Mouse (Mus musculus) brain, embryonic 14.5 days (tissue): ENCODE results near the gene 4933427I04Rik. TPM values are rescaled to one million over a fixed set of nuclear protein-coding genes. Genes with fewer than 3 reads are reported as not detected.

Experiments
- DNase-seq: peaks from one replicate; pipeline ENCODE4 v3.0.0-alpha.2; 2011; ENCODE audit warnings: low read depth
- CTCF ChIP-seq: fragments of 200-500 bp; IDR thresholded peaks from 2 replicates; pipeline ENCODE4 v1.5.1; 2012; ENCODE audit warnings: inconsistent platforms, mild to moderate bottlenecking, moderate library complexity, borderline replicate concordance; ENCODE audit not compliant: insufficient read depth, insufficient read length; ENCODE audit errors: extremely low read depth
- POLR2A ChIP-seq: fragments of 200-500 bp; IDR thresholded peaks from 2 replicates; pipeline ENCODE4 v1.6.1; 2012; ENCODE audit warnings: mild to moderate bottlenecking, inconsistent platforms, borderline replicate concordance; ENCODE audit not compliant: poor library complexity, insufficient read depth, insufficient read length, severe bottlenecking; ENCODE audit errors: extremely low read depth
- polyA plus RNA-seq: library from polyadenylated mRNA; depleted of rRNA; stranded (reverse); fragments of >200 nt; gene quantifications from 2 replicates; pipeline ENCODE4 v1.2.3, GENCODE M21; 2012; rRNA removed

Gene 4933427I04Rik
- polyA plus RNA-seq: not detected in 2 replicates

- DNase-seq: no peak
- TF ChIP-seq CTCF: no peak
- no peak for TF ChIP-seq POLR2A
Measured at GRCm38 (mm10) chr4:123859379-123859778, at the start of gene 4933427I04Rik. TSS of gene 4933427I04Rik (plus strand) at chr4:123859679.

DNA sequence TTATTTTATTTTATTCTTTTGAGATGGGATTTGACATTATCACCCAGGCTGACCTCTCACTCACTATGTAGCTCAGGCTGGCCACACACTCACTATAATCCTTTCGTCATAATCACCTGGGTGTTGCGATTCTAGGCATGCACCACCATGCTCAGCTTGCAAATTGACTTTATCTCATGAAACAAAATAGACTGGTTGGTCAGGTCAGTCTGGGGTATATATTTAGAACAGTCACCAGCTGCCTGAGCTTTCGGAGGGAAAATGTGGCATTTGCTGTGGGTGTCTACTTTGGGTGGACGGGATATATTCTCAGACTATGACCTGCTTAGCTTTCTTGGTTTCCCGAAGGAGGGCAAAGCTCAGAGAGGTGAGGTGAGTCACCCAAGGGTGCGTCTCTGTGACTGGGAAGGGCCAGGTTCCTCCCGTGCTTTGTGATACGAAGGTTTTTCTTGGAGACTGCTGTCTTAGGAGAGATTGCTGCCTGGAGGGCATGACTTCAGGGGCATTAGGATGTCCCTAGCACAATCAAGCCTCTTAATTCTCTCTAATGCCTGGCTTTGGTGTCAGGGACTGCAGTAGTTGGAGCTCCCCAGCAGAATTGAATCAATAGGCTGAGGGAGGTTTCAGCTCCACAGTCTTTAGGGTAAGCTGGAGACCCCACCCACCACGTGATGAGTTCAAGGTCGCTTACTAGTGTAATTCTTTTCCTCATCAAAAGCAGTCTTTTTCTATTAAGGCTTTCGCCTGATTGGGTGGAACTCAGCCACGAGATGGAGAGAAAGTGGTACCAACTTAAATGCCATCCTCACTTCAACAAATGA is 48.8 kb upstream of the 4933427I04Rik start:
- no peak for DNase-seq
- TF ChIP-seq CTCF (no peak), POLR2A (no peak)

- TF ChIP-seq CTCF: peak; percentile 11; the same call in 1 of the 2 replicates
- no peak for TF ChIP-seq POLR2A
- DNase-seq: no peak
Measured at GRCm38 (mm10) chr4:123812525-123812924, 47.0 kb upstream of the 4933427I04Rik start.

GRCm38 (mm10) chr4:123814030-123814501 is 45.4 kb upstream of the 4933427I04Rik start:
- peak; percentile 31 for DNase-seq
- no peak for TF ChIP-seq POLR2A
- no peak for TF ChIP-seq CTCF

- no peak for TF ChIP-seq POLR2A
- TF ChIP-seq CTCF: peak; percentile 57; the same call in 1 of the 2 replicates
- peak; percentile 70 for DNase-seq
Measured at GRCm38 (mm10) chr4:123819093-123819610, 40.3 kb upstream of the 4933427I04Rik start.

- no peak for DNase-seq
- no peak for TF ChIP-seq POLR2A
- no peak for TF ChIP-seq CTCF
Measured at GRCm38 (mm10) chr4:123842126-123842525, 17.4 kb upstream of the 4933427I04Rik start.

DNA sequence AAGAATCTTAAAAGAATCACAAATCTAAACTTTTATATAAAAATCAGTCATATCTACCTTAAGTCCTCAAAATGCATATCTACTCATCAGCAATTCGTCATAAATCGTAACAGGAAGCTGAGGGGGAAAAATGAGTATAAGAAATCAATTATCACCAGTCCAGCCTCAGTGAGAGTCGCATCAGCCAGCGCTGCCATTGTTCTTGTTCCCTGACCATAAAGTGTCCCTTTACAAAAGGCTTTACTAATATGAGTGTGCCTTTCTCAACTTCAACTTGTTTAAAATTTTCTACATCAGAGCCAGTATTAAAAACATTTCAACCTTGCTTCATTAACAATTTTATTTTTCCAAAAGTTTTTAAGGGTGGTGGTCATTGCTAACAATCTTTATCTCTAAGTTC is 2.6 kb upstream of the 4933427I04Rik start:
- TF ChIP-seq POLR2A (no peak), CTCF (no peak)
- no peak for DNase-seq

GRCm38 (mm10) chr4:123858090-123858489 is 1.4 kb upstream of the 4933427I04Rik start:
- no peak for DNase-seq
- no peak for TF ChIP-seq CTCF
- no peak for TF ChIP-seq POLR2A

GRCm38 (mm10) chr4:123859803-123860202 is 324 bp downstream of the 4933427I04Rik start:
- no peak for DNase-seq
- TF ChIP-seq POLR2A: no peak
- no peak for TF ChIP-seq CTCF

DNA sequence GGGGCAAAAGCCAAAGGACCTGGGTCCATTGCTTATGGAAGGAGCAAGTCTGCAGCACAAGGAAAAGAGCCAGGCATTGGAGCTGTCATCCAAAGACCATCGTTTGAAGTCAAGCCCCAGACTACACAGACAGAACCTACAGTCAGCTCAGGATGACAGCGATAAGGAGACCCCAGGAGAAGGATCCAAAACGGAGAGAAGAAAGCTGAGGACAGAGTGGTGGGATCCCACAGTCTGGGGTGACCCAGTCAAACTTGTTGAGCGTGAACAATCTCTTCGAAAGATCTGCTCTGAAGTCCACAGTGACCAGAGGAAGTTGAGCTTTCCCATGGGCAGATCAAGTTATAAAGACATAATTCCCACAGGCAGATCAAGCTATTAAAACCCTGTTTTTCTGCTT is 1.1 kb downstream of the 4933427I04Rik start:
- TF ChIP-seq POLR2A (no peak), CTCF (no peak)
- DNase-seq: no peak

DNA sequence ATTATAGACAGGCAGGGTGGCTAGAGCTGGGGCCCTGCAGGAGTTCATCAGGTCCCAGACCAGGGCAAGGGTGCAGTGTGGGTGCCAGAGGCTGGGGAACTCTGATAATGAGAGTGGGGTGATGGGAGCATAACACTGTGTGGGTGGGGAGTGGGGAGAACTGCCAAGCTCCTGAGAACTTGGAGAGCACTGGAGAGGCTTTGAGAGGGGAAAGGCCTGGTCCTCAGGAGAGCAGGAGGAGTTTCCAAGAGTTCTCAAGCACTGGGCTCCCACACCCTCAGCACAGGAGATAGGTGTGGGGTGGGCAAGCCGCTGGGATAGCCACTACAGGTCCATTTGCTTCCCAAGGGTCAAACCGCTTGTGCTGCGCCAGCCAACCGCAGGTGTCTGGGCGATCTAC is 34.2 kb downstream of the 4933427I04Rik start:
- no peak for TF ChIP-seq CTCF
- no peak for TF ChIP-seq POLR2A
- no peak for DNase-seq
